Mouse (Mus musculus) cerebellum, adult 8-10 months (tissue): Measurements from ENCODE around the gene Bsn.
A peak's percentile ranks its signal among the peaks of the same experiment; 100 is the strongest.

Experiments
- DNase-seq: peaks from one replicate; pipeline ENCODE4 v3.0.0; 2022

Bsn gene

GRCm38 (mm10) chr9:108083561-108083960 lies 106.6 kb downstream of the Bsn start:
- no peak for DNase-seq

- no peak for DNase-seq
These were observed 107.2 kb downstream of the Bsn start, which contains the start of gene Rnf123 for GRCm38 (mm10) chr9:108082988-108083431. TSS of gene Rnf123 (minus strand) at chr9:108083346.

GRCm38 (mm10) chr9:108082549-108082948 lies 107.6 kb downstream of the Bsn start:
- peak; percentile 42 for DNase-seq

- DNase-seq = no peak
These were observed 110.0 kb downstream of the Bsn start, which contains the start of gene Mst1 for GRCm38 (mm10) chr9:108080168-108080567. TSS of gene Mst1 (plus strand) at chr9:108080436.

- DNase-seq = peak; percentile 82
These were observed 116.8 kb downstream of the Bsn start for GRCm38 (mm10) chr9:108073141-108073930.

GRCm38 (mm10) chr9:108072481-108072924 lies 117.7 kb downstream of the Bsn start:
- peak; percentile 63 for DNase-seq

GRCm38 (mm10) chr9:108071801-108072200 lies 118.4 kb downstream of the Bsn start:
- DNase-seq = no peak

- no peak for DNase-seq
These were observed 120.7 kb downstream of the Bsn start for GRCm38 (mm10) chr9:108069529-108069928.

- no peak for DNase-seq
These were observed 121.2 kb downstream of the Bsn start for GRCm38 (mm10) chr9:108069007-108069406.

GRCm38 (mm10) chr9:108067900-108068299 lies 122.3 kb downstream of the Bsn start:
- peak; percentile 89 for DNase-seq

GRCm38 (mm10) chr9:108067199-108067598 lies 123.0 kb downstream of the Bsn start:
- DNase-seq = no peak

- DNase-seq = peak; percentile 84
These were observed 124.6 kb downstream of the Bsn start for GRCm38 (mm10) chr9:108065491-108066011.

GRCm38 (mm10) chr9:108063361-108063760 lies 126.8 kb downstream of the Bsn start:
- DNase-seq = no peak

GRCm38 (mm10) chr9:108062142-108062541 lies 128.0 kb downstream of the Bsn start:
- DNase-seq = no peak

GRCm38 (mm10) chr9:108058291-108058690 lies 131.9 kb downstream of the Bsn start:
- DNase-seq = no peak

- no peak for DNase-seq
These were observed 133.0 kb downstream of the Bsn start for GRCm38 (mm10) chr9:108057262-108057562.

GRCm38 (mm10) chr9:108056361-108057261 lies 133.6 kb downstream of the Bsn start:
- no peak for DNase-seq

- no peak for DNase-seq
These were observed 134.4 kb downstream of the Bsn start for GRCm38 (mm10) chr9:108055661-108056237.

- no peak for DNase-seq
These were observed 135.1 kb downstream of the Bsn start for GRCm38 (mm10) chr9:108055061-108055460.

GRCm38 (mm10) chr9:108054331-108055040 lies 135.7 kb downstream of the Bsn start:
- peak; percentile 23 for DNase-seq

- peak; percentile 34 for DNase-seq
These were observed 136.4 kb downstream of the Bsn start for GRCm38 (mm10) chr9:108053665-108054225.
